Mouse (Mus musculus): ENCODE results near the gene Tbcd. TPM values are rescaled to one million over a fixed set of nuclear protein-coding genes. Genes with fewer than 3 reads are reported as not detected.

The Tbcd gene
- total and polyA plus RNA-seq, 3 experiments: 5.8 to 47.6 (median 40.0) TPM

DNA sequence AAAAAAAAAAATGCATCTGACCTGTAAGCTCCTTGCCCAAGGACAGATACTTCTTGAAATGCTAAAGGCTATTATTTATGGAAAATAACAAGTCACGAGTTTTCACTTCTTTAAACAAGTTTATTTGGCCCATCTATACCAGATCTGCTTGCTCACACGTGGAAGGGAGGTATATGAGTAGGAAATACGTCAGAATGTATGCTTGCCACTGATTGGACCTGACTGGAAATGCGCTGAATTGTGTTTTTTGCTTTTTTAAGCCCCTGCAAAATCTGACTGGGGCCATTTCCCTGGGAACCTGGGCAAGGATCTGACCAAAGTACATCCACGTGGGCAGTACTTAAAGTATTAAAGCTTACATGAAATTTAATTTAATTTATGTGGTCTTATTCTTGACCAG is 31.4 kb upstream of the Tbcd start:
- DNase-seq (ENCODE audit: low spot score) (no peak), ATAC-seq (ENCODE audit: extremely low read depth, insufficient number of reproducible peaks, low FRiP score, poor library complexity, severe bottlenecking) (no peak)
- Histone ChIP-seq H3K27me3 (ENCODE audit: insufficient read depth, low read length) (no peaks in the 10 kb centered on the region), H3K36me3 (replicated peaks) (peaks cover 4% of the 10 kb centered on the region), H3K4me1 (ENCODE audit: insufficient read depth, low read depth, low read length) (peaks cover 21% of the 10 kb centered on the region), H3K4me3 (ENCODE audit: low read depth, low read length) (no peak overlapping the region), H3K9me3 (replicated peaks) (no peaks in the 10 kb centered on the region)
- TF ChIP-seq GATA2 (IDR thresholded peaks at IDR 0.05; ENCODE audit: borderline replicate concordance, low read depth, low read length) (no peak), GATA1 (IDR thresholded peaks at IDR 0.05; ENCODE audit: borderline replicate concordance, low read length) (no peak), POLR2AphosphoS5 (IDR thresholded peaks at IDR 0.05; ENCODE audit: insufficient replicate concordance, low read depth, low read length) (no peak), TAL1 (conservative IDR thresholded peaks at IDR 0.05; ENCODE audit: low read depth, low read length) (no peak), CTCF (IDR thresholded peaks at IDR 0.05; ENCODE audit: low read depth, low read length) (no peak)

DNA sequence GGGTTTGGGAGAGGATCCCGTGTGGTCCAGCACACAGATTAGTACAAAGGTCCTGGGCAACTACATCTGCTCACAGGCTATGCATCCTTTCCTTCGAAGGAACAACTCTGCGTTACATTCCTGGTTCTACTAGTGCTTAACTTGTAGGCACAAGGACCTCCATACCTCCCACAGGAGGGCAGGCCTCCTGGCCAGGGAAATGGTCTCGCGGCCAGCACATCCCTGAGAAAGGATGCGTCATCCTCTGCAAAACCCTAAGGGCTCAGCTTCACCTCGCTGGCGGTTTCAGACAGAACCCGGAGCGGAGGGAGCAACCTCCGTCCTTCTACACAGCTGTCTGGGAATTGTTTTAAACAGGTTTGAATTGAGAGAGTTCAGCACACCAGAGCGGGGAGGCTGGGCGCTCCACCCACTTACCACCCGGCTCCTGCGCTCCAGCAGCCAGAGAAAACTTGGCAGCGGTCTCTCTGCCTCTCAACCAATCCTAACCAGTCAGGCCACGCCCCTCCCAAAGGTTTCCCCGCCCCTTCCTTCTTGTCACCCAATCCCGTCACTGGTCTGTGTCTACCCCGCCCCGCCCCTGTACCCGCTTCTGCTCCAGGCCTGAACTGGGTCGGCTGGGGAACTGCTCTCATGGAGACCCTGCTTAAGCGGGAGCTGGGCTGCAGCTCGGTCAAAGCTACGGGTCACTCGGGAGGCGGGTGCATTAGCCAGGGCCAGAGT is 30.8 kb upstream of the Tbcd start, which contains the start of gene Fn3krp:
Gene Fn3krp (plus strand): TSS at position 572 of the 723 bp plus-strand sequence.
- ATAC-seq (ENCODE audit: extremely low read depth, insufficient number of reproducible peaks, low FRiP score, poor library complexity, severe bottlenecking) (peak; percentile 99), DNase-seq (ENCODE audit: low spot score) (peak; percentile 96)
- Histone ChIP-seq H3K27me3 (ENCODE audit: insufficient read depth, low read length) (no peaks in the 10 kb centered on the region), H3K4me3 (ENCODE audit: low read depth, low read length) (peak within 1 kb of the TSS; percentile 87), H3K4me1 (ENCODE audit: insufficient read depth, low read depth, low read length) (peaks cover 20% of the 10 kb centered on the region), H3K9me3 (replicated peaks) (no peaks in the 10 kb centered on the region), H3K36me3 (replicated peaks) (peaks cover 10% of the 10 kb centered on the region)
- TF ChIP-seq GATA2 (IDR thresholded peaks at IDR 0.05; ENCODE audit: borderline replicate concordance, low read depth, low read length): no peak
- no peak for TF ChIP-seq TAL1 (conservative IDR thresholded peaks at IDR 0.05; ENCODE audit: low read depth, low read length)
- TF ChIP-seq POLR2AphosphoS5 (IDR thresholded peaks at IDR 0.05; ENCODE audit: insufficient replicate concordance, low read depth, low read length): no peak
- no peak for TF ChIP-seq CTCF (IDR thresholded peaks at IDR 0.05; ENCODE audit: low read depth, low read length)
- TF ChIP-seq GATA1 (IDR thresholded peaks at IDR 0.05; ENCODE audit: borderline replicate concordance, low read length): no peak

DNA sequence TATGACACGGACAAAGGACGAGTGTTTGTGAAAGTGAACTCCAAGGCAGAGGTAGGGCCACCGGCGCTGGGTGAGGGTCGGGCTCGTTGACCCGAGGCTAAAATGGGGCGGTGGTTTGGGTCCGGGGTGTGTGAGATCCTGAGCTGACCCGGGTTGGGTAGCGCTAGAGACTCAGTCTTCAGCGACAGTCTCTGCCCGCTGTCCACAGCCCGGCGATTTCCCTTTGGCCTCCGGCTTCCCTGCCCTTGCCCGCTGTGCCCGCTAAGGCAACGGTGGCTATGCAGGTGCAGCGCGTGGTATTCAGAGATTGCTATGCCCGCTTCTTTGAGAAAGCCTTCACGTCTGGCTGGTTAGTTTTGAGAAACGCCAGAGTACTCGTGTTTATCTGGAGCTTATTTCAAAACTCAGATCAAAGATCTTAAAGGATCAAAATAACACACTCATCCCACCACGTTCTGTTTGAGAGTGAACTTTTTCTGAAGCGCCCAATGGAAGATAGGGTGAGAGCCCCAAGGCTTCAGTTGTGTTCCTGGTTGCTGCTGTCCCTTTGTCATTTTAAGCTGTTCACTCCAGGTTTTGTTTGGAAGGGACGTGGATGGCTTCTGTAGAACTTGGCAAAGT is 30.1 kb upstream of the Tbcd start:
- Histone ChIP-seq H3K9me3 (replicated peaks) (no peaks in the 10 kb centered on the region), H3K4me3 (ENCODE audit: low read depth, low read length) (peak overlapping the region; percentile 87), H3K27me3 (ENCODE audit: insufficient read depth, low read length) (no peaks in the 10 kb centered on the region), H3K4me1 (ENCODE audit: insufficient read depth, low read depth, low read length) (peaks cover 20% of the 10 kb centered on the region), H3K36me3 (replicated peaks) (peaks cover 16% of the 10 kb centered on the region)
- ATAC-seq (ENCODE audit: extremely low read depth, insufficient number of reproducible peaks, low FRiP score, poor library complexity, severe bottlenecking) (peak; percentile 15; the same call in 1 of the 2 replicates), DNase-seq (ENCODE audit: low spot score) (peak; percentile 16)
- no peak for TF ChIP-seq GATA2 (IDR thresholded peaks at IDR 0.05; ENCODE audit: borderline replicate concordance, low read depth, low read length)
- no peak for TF ChIP-seq POLR2AphosphoS5 (IDR thresholded peaks at IDR 0.05; ENCODE audit: insufficient replicate concordance, low read depth, low read length)
- no peak for TF ChIP-seq CTCF (IDR thresholded peaks at IDR 0.05; ENCODE audit: low read depth, low read length)

DNA sequence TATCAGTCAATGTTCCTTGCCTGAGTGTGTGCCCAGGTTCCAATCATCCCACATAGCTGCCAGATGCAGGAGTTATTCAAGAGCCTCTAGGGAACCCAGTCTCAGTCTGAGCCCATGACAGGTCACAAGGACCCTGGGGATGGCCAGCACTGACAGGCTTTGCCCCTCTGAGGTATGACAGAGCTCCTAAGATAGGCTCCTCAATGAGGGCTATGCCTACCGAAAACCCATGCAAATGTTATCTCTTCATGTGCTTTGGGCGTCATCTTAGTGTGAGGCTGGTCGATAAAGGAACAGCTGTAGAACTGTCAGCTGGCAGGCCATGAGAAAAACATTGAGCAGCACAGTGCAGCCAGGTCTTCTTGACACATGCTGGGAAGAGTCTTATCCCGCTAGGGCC is 18.4 kb upstream of the Tbcd start:
- Histone ChIP-seq H3K9me3 (replicated peaks) (no peaks in the 10 kb centered on the region), H3K4me1 (ENCODE audit: insufficient read depth, low read depth, low read length) (peaks cover 25% of the 10 kb centered on the region), H3K27me3 (ENCODE audit: insufficient read depth, low read length) (peaks cover 9% of the 10 kb centered on the region; the same call in 1 of the 2 replicates), H3K4me3 (ENCODE audit: low read depth, low read length) (no peak overlapping the region), H3K36me3 (replicated peaks) (peaks cover 25% of the 10 kb centered on the region)
- TF ChIP-seq POLR2AphosphoS5 (IDR thresholded peaks at IDR 0.05; ENCODE audit: insufficient replicate concordance, low read depth, low read length) (no peak), GATA2 (IDR thresholded peaks at IDR 0.05; ENCODE audit: borderline replicate concordance, low read depth, low read length) (no peak), CTCF (IDR thresholded peaks at IDR 0.05; ENCODE audit: low read depth, low read length) (no peak), TAL1 (conservative IDR thresholded peaks at IDR 0.05; ENCODE audit: low read depth, low read length) (no peak), GATA1 (IDR thresholded peaks at IDR 0.05; ENCODE audit: borderline replicate concordance, low read length) (no peak)
- DNase-seq (ENCODE audit: low spot score) (no peak), ATAC-seq (ENCODE audit: extremely low read depth, insufficient number of reproducible peaks, low FRiP score, poor library complexity, severe bottlenecking) (no peak)

DNA sequence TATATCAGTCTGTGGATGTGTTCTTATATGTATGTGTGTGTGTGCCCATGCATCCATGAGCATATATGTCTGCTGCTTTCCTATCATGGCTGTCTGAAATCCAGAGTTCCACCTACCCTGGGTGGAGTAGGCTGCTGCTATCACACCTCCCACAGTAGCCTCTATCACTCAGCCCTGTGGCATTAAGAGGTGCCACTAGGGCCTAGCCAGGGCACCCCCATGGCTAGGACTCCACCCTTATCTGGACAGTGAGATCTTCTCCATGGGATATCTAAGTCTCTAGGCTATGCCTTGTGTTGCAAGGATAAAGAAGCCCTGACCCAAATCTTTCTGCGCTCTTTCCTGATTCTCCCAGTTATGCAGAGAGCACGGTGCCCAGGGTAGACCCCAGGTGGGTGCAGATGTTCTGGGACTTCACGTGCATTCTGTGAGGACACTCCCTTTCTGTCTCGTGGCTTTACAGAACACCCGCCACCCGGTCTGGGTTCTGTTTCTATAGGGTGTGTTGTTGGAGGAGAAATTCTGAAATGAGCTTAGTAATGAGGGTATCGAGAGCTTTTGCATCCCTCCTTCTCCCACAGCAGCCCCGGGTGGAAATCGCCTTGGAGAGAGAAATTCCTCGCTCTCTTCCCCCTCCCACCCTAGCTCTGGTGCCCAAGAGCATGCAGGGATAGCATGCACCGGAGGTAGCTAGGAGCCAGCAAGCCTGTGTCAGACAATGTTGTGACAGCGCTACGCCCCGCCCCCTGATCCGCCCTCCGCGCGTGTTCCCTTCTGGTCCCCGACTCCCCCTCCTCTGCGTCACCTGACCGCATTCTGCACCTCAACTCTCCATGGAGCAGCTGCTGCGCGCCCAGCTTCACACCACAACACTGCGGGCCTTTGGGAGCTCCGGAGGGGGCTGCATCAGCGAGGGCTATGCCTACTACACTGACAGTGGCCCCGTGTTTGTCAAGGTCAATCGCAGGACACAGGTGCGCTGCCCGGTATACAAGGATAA is 17.3 kb upstream of the Tbcd start, which contains the start of gene Fn3k:
Gene Fn3k (plus strand): TSS at position 758 of the 1,000 bp plus-strand sequence.
- Histone ChIP-seq H3K36me3 (replicated peaks) (peaks cover 14% of the 10 kb centered on the region), H3K27me3 (ENCODE audit: insufficient read depth, low read length) (peaks cover 9% of the 10 kb centered on the region; the same call in 1 of the 2 replicates), H3K4me3 (ENCODE audit: low read depth, low read length) (peak within 1 kb of the TSS; percentile 67; the same call in 1 of the 2 replicates), H3K9me3 (replicated peaks) (no peaks in the 10 kb centered on the region), H3K4me1 (ENCODE audit: insufficient read depth, low read depth, low read length) (peaks cover 25% of the 10 kb centered on the region)
- TF ChIP-seq GATA1 (IDR thresholded peaks at IDR 0.05; ENCODE audit: borderline replicate concordance, low read length) (no peak), POLR2AphosphoS5 (IDR thresholded peaks at IDR 0.05; ENCODE audit: insufficient replicate concordance, low read depth, low read length) (no peak), TAL1 (conservative IDR thresholded peaks at IDR 0.05; ENCODE audit: low read depth, low read length) (no peak), CTCF (IDR thresholded peaks at IDR 0.05; ENCODE audit: low read depth, low read length) (no peak), GATA2 (IDR thresholded peaks at IDR 0.05; ENCODE audit: borderline replicate concordance, low read depth, low read length) (no peak)
- ATAC-seq (ENCODE audit: extremely low read depth, insufficient number of reproducible peaks, low FRiP score, poor library complexity, severe bottlenecking): peak; percentile 90
- peak; percentile 65 for DNase-seq (ENCODE audit: low spot score)
